Mouse (Mus musculus): ENCODE results near the gene Sidt2.
A peak's percentile ranks its signal among the peaks of the same experiment; 100 is the strongest.

Gene Sidt2

GRCm38 (mm10) chr9:45946182-45946871 is 8.7 kb downstream of the Sidt2 start:
- DNase-seq (ENCODE audit: low read depth), result no peak

- peak; percentile 33 for DNase-seq (ENCODE audit: low read depth)
Measured at GRCm38 (mm10) chr9:45945721-45946120, 9.3 kb downstream of the Sidt2 start.

- DNase-seq (ENCODE audit: low read depth), result peak; percentile 46
Measured at GRCm38 (mm10) chr9:45944506-45945400, 10.3 kb downstream of the Sidt2 start.

GRCm38 (mm10) chr9:45943628-45944505 is 11.2 kb downstream of the Sidt2 start:
- DNase-seq (ENCODE audit: low read depth), result no peak

GRCm38 (mm10) chr9:45942916-45943315 is 12.1 kb downstream of the Sidt2 start:
- no peak for DNase-seq (ENCODE audit: low read depth)

GRCm38 (mm10) chr9:45942464-45942863 is 12.6 kb downstream of the Sidt2 start:
- DNase-seq (ENCODE audit: low read depth), result no peak

GRCm38 (mm10) chr9:45941329-45941888 is 13.6 kb downstream of the Sidt2 start:
- DNase-seq (ENCODE audit: low read depth), result peak; percentile 9

- DNase-seq (ENCODE audit: low read depth), result no peak
Measured at GRCm38 (mm10) chr9:45939794-45940193, 15.3 kb downstream of the Sidt2 start.

GRCm38 (mm10) chr9:45938952-45939637 is 16.0 kb downstream of the Sidt2 start:
- no peak for DNase-seq (ENCODE audit: low read depth)

- DNase-seq (ENCODE audit: low read depth), result no peak
Measured at GRCm38 (mm10) chr9:45938088-45938487, 17.0 kb downstream of the Sidt2 start.

GRCm38 (mm10) chr9:45936883-45937282 is 18.2 kb downstream of the Sidt2 start:
- peak; percentile 78 for DNase-seq (ENCODE audit: low read depth)

GRCm38 (mm10) chr9:45935628-45936210 is 19.3 kb downstream of the Sidt2 start, which contains the start of gene Tagln:
Tagln (minus strand) TSS chr9:45936058.
- no peak for DNase-seq (ENCODE audit: low read depth)

- no peak for DNase-seq (ENCODE audit: low read depth)
Measured at GRCm38 (mm10) chr9:45932571-45933415, 22.3 kb downstream of the Sidt2 start.

- no peak for DNase-seq (ENCODE audit: low read depth)
Measured at GRCm38 (mm10) chr9:45931958-45932357, 23.1 kb downstream of the Sidt2 start.

GRCm38 (mm10) chr9:45929285-45929684 is 25.8 kb downstream of the Sidt2 start:
- no peak for DNase-seq (ENCODE audit: low read depth)

GRCm38 (mm10) chr9:45919895-45920294 is 35.2 kb downstream of the Sidt2 start:
- DNase-seq (ENCODE audit: low read depth), result no peak

GRCm38 (mm10) chr9:45917041-45917934 is 37.8 kb downstream of the Sidt2 start:
- no peak for DNase-seq (ENCODE audit: low read depth)

GRCm38 (mm10) chr9:45915659-45916058 is 39.4 kb downstream of the Sidt2 start:
- DNase-seq (ENCODE audit: low read depth), result no peak

- peak; percentile 61 for DNase-seq (ENCODE audit: low read depth)
Measured at GRCm38 (mm10) chr9:45911673-45912072, 43.4 kb downstream of the Sidt2 start.

Data from 416B (cell line).